Mouse (Mus musculus) midbrain, postnatal 0 days (tissue): ENCODE measurements around the gene Fam170b. TPM values are rescaled to one million over a fixed set of nuclear protein-coding genes. Genes with fewer than 3 reads are reported as not detected.

ENCODE experiments used
- ATAC-seq: fragments of 200-750 bp; cut with Nextera tagmentation; 2 replicates; pipeline ENCODE4 v1.8.0; 2017; ENCODE audit warnings: moderate number of reproducible peaks, mild to moderate bottlenecking, moderate TSS enrichment, moderate library complexity; ENCODE audit not compliant: low FRiP score
- DNase-seq: peaks from one replicate; pipeline ENCODE4 v3.0.0-alpha.2; 2015; ENCODE audit warnings: low spot score
- H3K27ac ChIP-seq: fragments of 300-500 bp; sonication (generic); 2 replicates; pipeline ENCODE4 v1.5.1; 2014; ENCODE audit warnings: low read depth, mild to moderate bottlenecking, low read length, mixed read lengths
- H3K27me3 ChIP-seq: fragments of 300-500 bp; sonication (generic); 2 replicates; pipeline ENCODE4 v1.6.1; 2014; ENCODE audit warnings: low read length, control low read depth, mixed read lengths; ENCODE audit not compliant: insufficient read depth
- H3K36me3 ChIP-seq: fragments of 300-500 bp; sonication (generic); 2 replicates; pipeline ENCODE4 v1.6.1; 2014; ENCODE audit warnings: low read length, control low read depth, mixed read lengths; ENCODE audit not compliant: insufficient read depth
- H3K4me1 ChIP-seq: fragments of 300-500 bp; sonication (generic); 2 replicates; pipeline ENCODE4 v1.6.1; 2014; ENCODE audit warnings: mild to moderate bottlenecking, control low read depth, antibody characterized with exemption, low read length, mixed read lengths; ENCODE audit not compliant: insufficient read depth
- H3K4me2 ChIP-seq: fragments of 300-500 bp; sonication (generic); 2 replicates; pipeline ENCODE4 v1.6.1; 2014; ENCODE audit warnings: low read depth, mild to moderate bottlenecking, low read length, mixed read lengths; ENCODE audit not compliant: poor library complexity, severe bottlenecking
- H3K4me3 ChIP-seq: fragments of 300-500 bp; sonication (generic); 2 replicates; pipeline ENCODE4 v1.5.1; 2014; ENCODE audit warnings: low read depth, mild to moderate bottlenecking, low read length, moderate library complexity
- H3K9ac ChIP-seq: fragments of 300-500 bp; sonication (generic); replicated peaks from 2 replicates; pipeline ENCODE4 v1.6.1; 2014; ENCODE audit warnings: mild to moderate bottlenecking, low read length, moderate library complexity, mixed read lengths; ENCODE audit not compliant: poor library complexity, severe bottlenecking
- H3K9me3 ChIP-seq: fragments of 300-500 bp; sonication (generic); 2 replicates; pipeline ENCODE4 v1.6.1; 2016; ENCODE audit warnings: low read length, control low read depth
- CTCF ChIP-seq: IDR thresholded peaks from 2 replicates; pipeline ENCODE4 v1.5.1; 2016; ENCODE audit warnings: antibody characterized with exemption, mild to moderate bottlenecking
- WGBS: fragments of 180-500 bp; shearing (Covaris S2); extraction: QIAGEN DNeasy Blood & Tissue Kit; methylation state at CpG from one replicate; pipeline ENCODE4 v1.1.7; 2014; 5-methylcytosine and 5-hydroxymethylcytosine counted together
- polyA plus RNA-seq: library from polyadenylated mRNA; unstranded; fragments of >200 nt; fragmentation: Nextera tagmentation; extraction: Ambion mirVana; gene quantifications from 2 replicates; pipeline ENCODE4 v1.2.1, GENCODE M21; 2015
- total RNA-seq: library from RNA; depleted of rRNA; stranded (reverse); fragments of >200 nt; gene quantifications from 2 replicates; pipeline ENCODE4 v1.2.3, GENCODE M21; 2014

Gene Fam170b
- total and polyA plus RNA-seq, 2 experiments from 2014 or later = not detected

GRCm38 (mm10) chr14:32797803-32798202, 36.0 kb upstream of the Fam170b start:
- no peak for TF ChIP-seq CTCF
- no peak overlapping the region for H3K27ac ChIP-seq
- H3K4me3 ChIP-seq = no peak overlapping the region
- DNase-seq (no peak), ATAC-seq (no peak)
- H3K27me3 ChIP-seq = no peaks in the 10 kb centered on the region
- 0 out of 2 replicates have a peak, but pooled peaks cover 2% of the 10 kb centered on the region for H3K4me1 ChIP-seq
- no peak overlapping the region for H3K9ac ChIP-seq
- 85% methylated on average over 2 of the region's 2 CpGs for WGBS
- H3K36me3 ChIP-seq = no peaks in the 10 kb centered on the region
- H3K4me2 ChIP-seq = no peak overlapping the region
- H3K9me3 ChIP-seq = no peaks in the 10 kb centered on the region

- ATAC-seq = no peak
- no peak overlapping the region for H3K4me2 ChIP-seq
- 87% methylated on average over 4 of the region's 4 CpGs for WGBS
- DNase-seq = no peak
- no peak overlapping the region for H3K9ac ChIP-seq
- H3K36me3 ChIP-seq = no peaks in the 10 kb centered on the region
- TF ChIP-seq CTCF = no peak
- no peaks in the 10 kb centered on the region for H3K9me3 ChIP-seq
- H3K4me3 ChIP-seq = no peak overlapping the region
- H3K27me3 ChIP-seq = no peaks in the 10 kb centered on the region
- no peak overlapping the region for H3K27ac ChIP-seq
- H3K4me1 ChIP-seq = 0 out of 2 replicates have a peak, but pooled peaks cover 2% of the 10 kb centered on the region
These were observed 35.4 kb upstream of the Fam170b start for GRCm38 (mm10) chr14:32798355-32798754.

DNA sequence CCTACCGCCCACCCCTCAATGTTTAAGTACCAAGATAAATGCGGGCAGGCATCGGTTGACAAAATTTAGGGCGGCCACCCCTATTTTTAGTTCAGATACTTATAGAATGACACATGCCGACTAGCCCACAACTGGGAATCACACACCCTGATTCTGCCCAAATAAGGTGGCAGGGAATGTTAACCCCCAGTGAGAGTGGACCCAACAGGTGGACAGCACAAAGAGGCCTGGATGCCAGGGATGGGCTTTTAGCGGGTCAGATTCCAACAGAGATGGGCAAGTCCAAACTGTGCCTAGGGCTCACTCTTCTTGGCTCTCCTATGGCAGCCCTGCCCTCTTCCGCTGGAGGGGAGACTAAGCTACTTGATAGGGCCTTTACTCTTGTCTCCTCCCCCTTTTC, 33.7 kb upstream of the Fam170b start:
- TF ChIP-seq CTCF = no peak
- no peak overlapping the region for H3K9ac ChIP-seq
- no peak overlapping the region for H3K27ac ChIP-seq
- no peaks in the 10 kb centered on the region for H3K27me3 ChIP-seq
- H3K36me3 ChIP-seq = no peaks in the 10 kb centered on the region
- no peak overlapping the region for H3K4me2 ChIP-seq
- WGBS = 97% methylated on average over 7 of the region's 7 CpGs
- no peak for ATAC-seq
- no peak overlapping the region for H3K4me3 ChIP-seq
- DNase-seq = no peak
- H3K4me1 ChIP-seq = 0 out of 2 replicates have a peak, but pooled peaks cover 2% of the 10 kb centered on the region
- H3K9me3 ChIP-seq = no peaks in the 10 kb centered on the region

DNA sequence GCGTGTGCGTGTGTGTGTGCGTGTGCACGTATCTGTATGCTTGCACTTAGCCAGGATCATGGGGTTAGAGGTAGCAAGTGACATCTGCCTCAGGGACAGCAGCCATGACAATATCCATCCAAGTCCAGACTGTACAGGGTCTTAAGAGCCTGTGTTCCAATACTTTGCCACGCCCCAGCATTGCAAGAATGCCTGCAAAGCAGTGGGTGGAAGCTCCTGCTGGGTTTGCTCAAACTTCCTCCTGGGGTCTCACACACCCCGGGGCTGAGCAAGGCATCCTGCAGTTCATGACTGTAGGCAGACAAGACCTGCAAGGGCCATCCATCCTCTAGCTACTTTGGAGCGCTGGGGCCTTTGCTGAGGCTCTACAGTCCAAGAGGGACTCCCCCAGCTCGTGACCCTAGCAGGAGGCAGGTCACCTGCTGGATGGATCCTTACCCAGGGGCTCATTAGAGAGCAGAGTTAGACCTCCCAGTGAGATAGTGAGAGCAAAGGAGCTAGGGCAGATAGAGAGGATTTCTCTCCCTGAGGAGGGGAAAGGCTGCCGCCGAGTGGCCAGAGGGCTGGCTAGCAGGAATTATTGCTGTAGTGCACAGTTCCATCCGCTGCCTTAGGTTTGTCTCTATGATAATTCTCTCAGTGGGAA, 32.6 kb upstream of the Fam170b start:
- H3K9ac ChIP-seq = no peak overlapping the region
- no peak for ATAC-seq
- 61% methylated on average over 11 of the region's 11 CpGs for WGBS

GRCm38 (mm10) chr14:32801662-32802024, 32.1 kb upstream of the Fam170b start:
- Histone ChIP-seq H3K4me3 (no peak overlapping the region), H3K4me1 (no peaks in the 10 kb centered on the region), H3K4me2 (no peak overlapping the region), H3K36me3 (no peaks in the 10 kb centered on the region), H3K27me3 (no peaks in the 10 kb centered on the region), H3K9me3 (no peaks in the 10 kb centered on the region), H3K27ac (no peak overlapping the region), H3K9ac (no peak overlapping the region)
- ATAC-seq (no peak), DNase-seq (no peak)
- no peak for TF ChIP-seq CTCF

More for the DNA sequence above, 32.6 kb upstream of the Fam170b start:
- no peak overlapping the region for H3K27ac ChIP-seq
- no peak overlapping the region for H3K4me2 ChIP-seq
- no peaks in the 10 kb centered on the region for H3K36me3 ChIP-seq
- 0 out of 2 replicates have a peak, but pooled peaks cover 2% of the 10 kb centered on the region for H3K4me1 ChIP-seq
- DNase-seq = peak; percentile 61
- H3K27me3 ChIP-seq = no peaks in the 10 kb centered on the region
- H3K9me3 ChIP-seq = no peaks in the 10 kb centered on the region
- no peak overlapping the region for H3K4me3 ChIP-seq
- TF ChIP-seq CTCF = peak; percentile 65

GRCm38 (mm10) chr14:32810111-32810510, 23.7 kb upstream of the Fam170b start:
- Histone ChIP-seq H3K4me1 (no peaks in the 10 kb centered on the region), H3K27ac (no peak overlapping the region), H3K9ac (no peak overlapping the region), H3K4me3 (no peak overlapping the region), H3K27me3 (no peaks in the 10 kb centered on the region), H3K9me3 (no peaks in the 10 kb centered on the region), H3K4me2 (no peak overlapping the region), H3K36me3 (no peaks in the 10 kb centered on the region)
- DNase-seq (no peak), ATAC-seq (no peak)
- TF ChIP-seq CTCF = no peak
